Mouse (Mus musculus) midbrain, embryonic 14.5 days (tissue): ENCODE data around the gene Nrip2. TPM values are rescaled to one million over a fixed set of nuclear protein-coding genes. Genes with fewer than 3 reads are reported as not detected.

Experiments used
- ATAC-seq: fragments of 200-750 bp; cut with Nextera tagmentation; 2 replicates; pipeline ENCODE4 v1.8.0; 2017; ENCODE audit warnings: moderate number of reproducible peaks, moderate library complexity; ENCODE audit not compliant: low FRiP score, low TSS enrichment
- DNase-seq: peaks from one replicate; pipeline ENCODE4 v3.0.0-alpha.2; 2015
- H3K27ac ChIP-seq: fragments of 300-500 bp; sonication (generic); replicated peaks from 2 replicates; pipeline ENCODE4 v1.5.1; 2014; ENCODE audit warnings: mild to moderate bottlenecking, low read depth, low read length, moderate library complexity
- H3K27me3 ChIP-seq: fragments of 300-500 bp; sonication (generic); 2 replicates; pipeline ENCODE4 v1.6.1; 2014; ENCODE audit warnings: low read length, control low read depth, mixed read lengths; ENCODE audit not compliant: control insufficient read depth, insufficient read depth
- H3K36me3 ChIP-seq: fragments of 300-500 bp; sonication (generic); 2 replicates; pipeline ENCODE4 v1.6.1; 2014; ENCODE audit warnings: low read length, control low read depth; ENCODE audit not compliant: control insufficient read depth, insufficient read depth
- H3K4me1 ChIP-seq: fragments of 300-500 bp; sonication (generic); 2 replicates; pipeline ENCODE4 v1.6.1; 2014; ENCODE audit warnings: mild to moderate bottlenecking, antibody characterized with exemption, low read length, control low read depth; ENCODE audit not compliant: control insufficient read depth, insufficient read depth
- H3K4me2 ChIP-seq: fragments of 300-500 bp; sonication (generic); 2 replicates; pipeline ENCODE4 v1.6.1; 2014; ENCODE audit warnings: mild to moderate bottlenecking, low read length, moderate library complexity
- H3K4me3 ChIP-seq: fragments of 300-500 bp; sonication (generic); replicated peaks from 2 replicates; pipeline ENCODE4 v1.5.1; 2014; ENCODE audit warnings: low read depth, low read length
- H3K9ac ChIP-seq: fragments of 300-500 bp; sonication (generic); replicated peaks from 2 replicates; pipeline ENCODE4 v1.6.1; 2014; ENCODE audit warnings: mild to moderate bottlenecking, low read length, moderate library complexity
- H3K9me3 ChIP-seq: fragments of 300-500 bp; sonication (generic); 2 replicates; pipeline ENCODE4 v1.6.1; 2016; ENCODE audit warnings: low read length, control low read depth, mixed read lengths; ENCODE audit not compliant: control insufficient read depth
- WGBS: fragments of 180-500 bp; shearing (Covaris S2); extraction: QIAGEN DNeasy Blood & Tissue Kit; methylation state at CpG from one replicate; pipeline ENCODE4 v1.1.7; 2014; 5-methylcytosine and 5-hydroxymethylcytosine counted together
- polyA plus RNA-seq: library from polyadenylated mRNA; unstranded; fragments of >200 nt; fragmentation: Nextera tagmentation; extraction: Ambion mirVana; gene quantifications from 2 replicates; pipeline ENCODE4 v1.2.1, GENCODE M21; 2014

The Nrip2 gene
- polyA plus RNA-seq, 1 experiment from 2014 or later, result 10.1 TPM

GRCm38 (mm10) chr6:128436356-128437005 lies 37.4 kb downstream of the Nrip2 start:
- Histone ChIP-seq H3K4me1 (peaks cover 11% of the 10 kb centered on the region), H3K9ac (peak overlapping the region; percentile 97), H3K4me2 (peak overlapping the region; percentile 60), H3K27ac (no peak overlapping the region), H3K36me3 (peaks cover 51% of the 10 kb centered on the region), H3K9me3 (no peaks in the 10 kb centered on the region), H3K27me3 (no peaks in the 10 kb centered on the region), H3K4me3 (peak overlapping the region; percentile 98)
- no peak for ATAC-seq
- no peak for DNase-seq
- WGBS, result 87% methylated on average over 8 of the region's 8 CpGs

- Histone ChIP-seq H3K36me3 (peaks cover 43% of the 10 kb centered on the region), H3K9ac (peak overlapping the region; percentile 97), H3K27ac (peak overlapping the region; percentile 92), H3K9me3 (no peaks in the 10 kb centered on the region), H3K4me1 (peaks cover 11% of the 10 kb centered on the region), H3K27me3 (no peaks in the 10 kb centered on the region), H3K4me3 (peak overlapping the region; percentile 98), H3K4me2 (peak overlapping the region; percentile 60)
- ATAC-seq, result no peak
- no peak for DNase-seq
- 3% methylated on average over 10 of the region's 10 CpGs for WGBS
Measured at GRCm38 (mm10) chr6:128437288-128437687, 38.2 kb downstream of the Nrip2 start.

GRCm38 (mm10) chr6:128437731-128438316 lies 38.7 kb downstream of the Nrip2 start:
- Histone ChIP-seq H3K27ac (peak overlapping the region; percentile 92), H3K9me3 (no peaks in the 10 kb centered on the region), H3K4me3 (peak overlapping the region; percentile 98), H3K9ac (peak overlapping the region; percentile 97), H3K27me3 (no peaks in the 10 kb centered on the region), H3K4me2 (peak overlapping the region; percentile 60), H3K4me1 (peaks cover 11% of the 10 kb centered on the region), H3K36me3 (peaks cover 37% of the 10 kb centered on the region)
- ATAC-seq (peak; percentile 79), DNase-seq (peak; percentile 83)
- under 1% methylated on average over 52 of the region's 52 CpGs for WGBS

- H3K4me2 ChIP-seq, result peak within 1 kb of the TSS; percentile 60
- DNase-seq (peak; percentile 98), ATAC-seq (peak; percentile 94)
- under 1% methylated on average over 62 of the region's 67 CpGs for WGBS
- no peaks in the 10 kb centered on the region for H3K9me3 ChIP-seq
- peaks cover 11% of the 10 kb centered on the region for H3K4me1 ChIP-seq
- H3K9ac ChIP-seq, result peak within 1 kb of the TSS; percentile 97
- H3K36me3 ChIP-seq, result peaks cover 32% of the 10 kb centered on the region
- peak within 1 kb of the TSS; percentile 92 for H3K27ac ChIP-seq
- H3K27me3 ChIP-seq, result no peaks in the 10 kb centered on the region
- H3K4me3 ChIP-seq, result peak within 1 kb of the TSS; percentile 98
Measured at GRCm38 (mm10) chr6:128438317-128438870, 39.3 kb downstream of the Nrip2 start, which contains the start of gene Fkbp4. Gene Fkbp4 (minus strand): TSS chr6:128438677.

GRCm38 (mm10) chr6:128438871-128439341 lies 39.8 kb downstream of the Nrip2 start:
- 0 out of 2 replicates have a peak overlapping the region, but pooled peaks have one; percentile 9 for H3K27ac ChIP-seq
- no peak for DNase-seq
- H3K27me3 ChIP-seq, result no peaks in the 10 kb centered on the region
- peak overlapping the region; percentile 60 for H3K4me2 ChIP-seq
- H3K4me1 ChIP-seq, result peaks cover 11% of the 10 kb centered on the region
- peak overlapping the region; percentile 36; the same call in 1 of the 2 replicates for H3K9ac ChIP-seq
- 30% methylated on average over 18 of the region's 18 CpGs for WGBS
- ATAC-seq, result peak; percentile 48
- H3K9me3 ChIP-seq, result no peaks in the 10 kb centered on the region
- H3K4me3 ChIP-seq, result peak overlapping the region; percentile 98
- H3K36me3 ChIP-seq, result peaks cover 27% of the 10 kb centered on the region

- Histone ChIP-seq H3K9ac (no peak overlapping the region), H3K4me3 (no peak overlapping the region), H3K27ac (no peak overlapping the region), H3K4me2 (no peak overlapping the region), H3K27me3 (no peaks in the 10 kb centered on the region), H3K4me1 (peaks cover 11% of the 10 kb centered on the region), H3K36me3 (peaks cover 13% of the 10 kb centered on the region), H3K9me3 (no peaks in the 10 kb centered on the region)
- ATAC-seq (no peak), DNase-seq (no peak)
- WGBS, result 94% methylated on average over 2 of the region's 2 CpGs
Measured at GRCm38 (mm10) chr6:128440238-128440637, 41.1 kb downstream of the Nrip2 start.

GRCm38 (mm10) chr6:128445761-128446535 lies 46.9 kb downstream of the Nrip2 start:
- Histone ChIP-seq H3K4me2 (peak overlapping the region; percentile 28), H3K4me3 (no peak overlapping the region), H3K9ac (no peak overlapping the region), H3K27ac (no peak overlapping the region), H3K4me1 (no peaks in the 10 kb centered on the region), H3K36me3 (no peaks in the 10 kb centered on the region), H3K27me3 (no peaks in the 10 kb centered on the region), H3K9me3 (no peaks in the 10 kb centered on the region)
- ATAC-seq (peak; percentile 48; the same call in 1 of the 2 replicates), DNase-seq (peak; percentile 84)
- WGBS, result 13% methylated on average over 14 of the region's 14 CpGs

GRCm38 (mm10) chr6:128447063-128447462 lies 48.0 kb downstream of the Nrip2 start:
- no peak overlapping the region for H3K27ac ChIP-seq
- WGBS, result 94% methylated on average over 5 of the region's 5 CpGs
- no peak for ATAC-seq

More at GRCm38 (mm10) chr6:128447063-128447462, 48.0 kb downstream of the Nrip2 start:
- H3K9ac ChIP-seq, result no peak overlapping the region
- no peaks in the 10 kb centered on the region for H3K4me1 ChIP-seq
- H3K9me3 ChIP-seq, result no peaks in the 10 kb centered on the region
- H3K27me3 ChIP-seq, result no peaks in the 10 kb centered on the region
- no peak overlapping the region for H3K4me3 ChIP-seq
- no peak for DNase-seq
- no peaks in the 10 kb centered on the region for H3K36me3 ChIP-seq
- H3K4me2 ChIP-seq, result no peak overlapping the region
